Mouse (Mus musculus): Measurements from ENCODE around the gene Sox6. TPM values are rescaled to one million over a fixed set of nuclear protein-coding genes. Genes with fewer than 3 reads are reported as not detected.
"Not testable (repeated sequence)": the region's sequence is repeated elsewhere in the genome, so short reads cannot be mapped to it uniquely, and the experiment has no call there.

Sox6 gene
- total RNA-seq, 1 experiment from 2014 or later, result 5.4 TPM

DNA sequence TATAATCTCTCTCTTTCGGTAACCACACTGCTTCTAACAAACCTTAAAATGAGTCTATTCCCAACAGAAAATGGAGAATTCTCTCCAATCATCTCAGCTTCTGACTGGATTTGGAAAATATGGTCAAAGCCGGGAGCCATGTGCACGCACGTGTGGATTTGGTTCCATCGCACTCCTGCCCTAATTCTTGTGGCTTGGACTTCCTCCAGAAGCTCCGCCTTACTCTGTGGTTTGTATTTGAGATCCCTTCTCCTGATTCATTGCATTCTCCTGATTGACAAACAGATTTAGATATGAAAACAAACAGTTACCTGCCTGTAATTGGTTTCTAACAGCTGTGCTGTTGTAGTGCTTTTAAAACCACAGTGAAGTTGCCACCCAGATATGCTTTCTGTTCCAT is 351.9 kb downstream of the Sox6 start:
- ATAC-seq (replicated peaks; ENCODE audit: low read depth, poor library complexity, severe bottlenecking), result 0 out of 2 replicates have a peak, but pooled peaks have one; percentile 60

DNA sequence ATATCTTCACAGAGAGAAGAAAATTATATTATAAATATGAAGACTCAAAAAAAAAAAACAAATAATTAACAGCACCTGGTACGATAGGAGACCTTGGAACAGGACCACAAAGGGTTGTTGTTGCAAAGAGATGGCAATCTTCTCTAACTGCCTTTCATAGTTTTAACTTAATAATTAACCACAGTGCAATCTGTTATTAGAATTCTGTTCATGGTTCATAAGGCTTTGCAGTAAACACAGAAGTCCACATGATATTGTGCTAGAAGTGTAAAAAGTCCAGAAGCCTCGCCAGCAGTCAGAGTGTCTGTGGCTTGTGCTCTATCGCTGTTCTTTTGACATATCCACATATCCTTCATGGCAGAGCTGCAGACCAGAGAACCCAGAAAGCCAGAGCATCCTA is 354.5 kb downstream of the Sox6 start:
- no peak for ATAC-seq (replicated peaks; ENCODE audit: low read depth, poor library complexity, severe bottlenecking)

DNA sequence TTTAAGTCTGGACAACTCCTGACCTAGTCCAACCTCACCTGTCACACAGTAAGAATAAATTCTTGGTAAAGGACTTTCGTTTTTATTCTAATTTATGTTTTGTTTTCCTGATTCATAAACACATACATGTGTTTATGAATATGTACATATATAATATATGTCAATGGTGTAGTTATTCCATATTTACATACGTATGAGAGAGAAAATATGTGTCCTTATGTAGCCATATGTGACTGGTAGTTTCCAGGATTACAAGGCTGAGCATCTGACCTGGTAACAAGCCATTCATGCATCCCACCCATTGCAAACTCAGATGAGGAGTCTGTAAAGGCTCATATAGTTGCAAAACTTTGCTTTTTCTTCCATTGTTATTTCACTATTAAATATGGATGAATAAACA is 366.8 kb downstream of the Sox6 start:
- ATAC-seq (replicated peaks; ENCODE audit: low read depth, poor library complexity, severe bottlenecking), result no peak

DNA sequence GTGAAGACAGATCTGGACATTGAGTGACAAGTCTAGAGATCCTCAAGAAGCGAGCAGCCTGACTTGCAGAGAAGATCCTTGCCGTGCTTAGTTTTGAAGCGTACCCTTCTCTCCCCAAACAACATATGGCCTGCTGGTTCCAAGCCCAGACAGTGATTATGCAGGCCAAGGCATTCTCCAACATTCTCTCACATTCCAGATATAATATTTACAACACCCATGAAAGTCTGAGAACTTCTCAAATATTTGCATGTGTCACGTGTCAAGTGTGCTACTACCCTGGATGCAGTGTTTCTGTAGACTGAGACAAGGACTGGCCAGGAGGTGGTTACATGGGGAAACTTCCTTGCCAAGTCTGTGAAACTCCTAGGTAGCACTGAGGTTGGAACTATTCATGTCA is 367.3 kb downstream of the Sox6 start:
- no peak for ATAC-seq (replicated peaks; ENCODE audit: low read depth, poor library complexity, severe bottlenecking)

DNA sequence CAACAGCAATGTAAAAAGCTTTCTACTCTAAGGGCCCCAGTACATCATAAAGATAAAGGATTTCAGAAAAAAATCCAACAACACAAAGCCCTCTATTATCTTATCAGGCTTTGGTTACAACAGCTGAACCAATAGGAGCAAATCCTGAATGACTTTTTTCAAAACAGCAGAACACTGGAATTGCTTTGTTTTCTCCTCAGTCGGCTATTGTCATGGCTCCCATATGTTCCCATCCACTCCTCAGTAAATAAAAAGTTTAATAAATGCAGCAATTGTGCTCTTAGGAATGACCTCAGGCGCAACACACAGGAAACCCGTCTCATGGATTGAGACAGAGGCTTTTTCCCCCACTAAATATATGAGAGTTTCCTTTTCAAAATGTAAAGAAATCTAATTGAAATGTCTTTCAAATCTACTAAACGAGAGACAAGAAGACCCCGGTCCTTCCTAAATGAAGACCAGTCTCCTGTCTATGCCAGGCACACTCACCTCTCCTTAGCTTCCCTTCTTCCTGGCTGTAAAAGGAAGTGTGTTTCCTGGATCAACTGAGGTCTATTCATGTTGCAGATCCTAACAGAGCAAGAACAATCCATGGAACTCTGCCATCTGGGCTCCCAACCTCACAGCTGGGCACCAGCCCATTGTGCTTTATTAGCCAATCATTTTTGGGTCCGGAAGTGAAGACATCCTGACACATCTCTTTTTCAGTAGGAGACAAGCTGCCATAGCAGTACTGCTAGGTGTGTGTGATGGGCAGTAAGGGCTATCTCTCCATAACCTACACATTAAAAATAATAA is 369.2 kb downstream of the Sox6 start:
- ATAC-seq (replicated peaks; ENCODE audit: low read depth, poor library complexity, severe bottlenecking), result no peak

DNA sequence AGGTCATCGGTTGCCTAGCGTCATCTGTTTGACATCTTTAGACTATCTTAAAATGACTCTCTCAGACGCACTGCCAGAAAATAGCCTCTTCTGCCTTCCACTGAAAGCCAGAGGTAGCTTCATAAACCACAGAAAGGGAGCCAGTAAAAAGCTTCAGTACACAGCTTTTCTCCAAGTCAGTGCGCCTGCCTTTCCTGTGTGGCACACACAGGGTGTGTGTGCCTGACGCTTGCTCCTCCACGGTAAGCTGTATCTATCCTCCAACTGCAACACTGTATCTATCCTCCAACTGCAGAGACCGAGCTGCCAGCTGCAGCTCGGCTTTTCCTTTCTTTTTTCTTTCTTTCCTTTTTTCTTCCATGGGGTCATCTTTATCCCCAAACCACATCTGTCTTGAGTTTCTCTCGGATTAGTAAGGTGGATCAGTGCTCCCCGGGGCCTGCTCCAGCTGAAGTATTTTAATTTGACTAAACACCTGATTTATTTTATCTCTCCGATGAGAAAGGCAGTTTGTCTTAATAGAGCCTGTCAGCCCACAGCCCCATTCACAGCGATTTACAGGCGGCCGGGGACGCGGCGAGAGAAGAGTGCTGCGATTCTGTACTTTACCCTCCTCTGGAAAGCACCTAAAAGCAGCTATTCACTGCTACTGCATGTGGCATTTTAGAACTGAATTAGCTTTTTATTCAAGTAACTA is 371.8 kb downstream of the Sox6 start:
- ATAC-seq (replicated peaks; ENCODE audit: low read depth, poor library complexity, severe bottlenecking), result no peak

DNA sequence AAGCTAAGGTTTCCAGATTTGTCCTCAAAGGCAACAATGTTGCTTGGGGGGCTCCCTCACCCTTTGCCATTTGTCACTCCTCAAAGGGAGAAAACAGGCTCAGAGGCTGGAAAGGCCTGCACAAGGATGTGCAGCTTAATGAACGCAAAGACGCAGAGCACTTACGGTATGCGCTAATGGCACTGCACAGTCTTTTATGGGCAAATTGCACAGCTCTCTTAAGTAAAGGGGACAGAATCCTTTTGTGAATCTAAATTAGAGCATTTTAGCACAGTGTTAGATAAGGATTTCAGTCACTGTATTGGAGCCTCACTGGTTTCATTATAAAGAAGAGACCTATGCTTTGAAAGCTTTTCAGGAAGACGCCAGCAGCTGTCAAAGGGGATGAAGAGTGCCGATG is 375.2 kb downstream of the Sox6 start:
- no peak for ATAC-seq (replicated peaks; ENCODE audit: low read depth, poor library complexity, severe bottlenecking)

DNA sequence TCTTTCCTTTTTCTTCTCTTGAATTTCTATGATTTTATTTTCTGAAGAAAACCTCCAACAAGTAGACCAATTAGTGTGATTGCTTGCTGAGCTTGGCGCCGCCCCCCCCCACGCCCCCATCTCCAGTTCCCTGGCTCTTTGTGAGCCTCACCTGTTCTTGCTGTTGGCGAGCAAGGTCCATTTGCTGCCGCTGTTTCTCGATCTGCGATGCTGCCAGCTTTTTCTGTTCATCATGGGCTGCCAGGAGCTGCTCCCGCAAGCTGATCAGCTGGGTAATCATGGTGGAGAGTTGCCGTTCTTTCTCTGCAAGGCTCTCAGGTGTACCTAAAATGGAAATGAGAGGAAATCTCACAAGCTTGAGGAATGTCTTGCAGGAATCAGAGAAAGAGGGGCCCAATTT is 376.5 kb downstream of the Sox6 start:
- ATAC-seq (replicated peaks; ENCODE audit: low read depth, poor library complexity, severe bottlenecking), result no peak

DNA sequence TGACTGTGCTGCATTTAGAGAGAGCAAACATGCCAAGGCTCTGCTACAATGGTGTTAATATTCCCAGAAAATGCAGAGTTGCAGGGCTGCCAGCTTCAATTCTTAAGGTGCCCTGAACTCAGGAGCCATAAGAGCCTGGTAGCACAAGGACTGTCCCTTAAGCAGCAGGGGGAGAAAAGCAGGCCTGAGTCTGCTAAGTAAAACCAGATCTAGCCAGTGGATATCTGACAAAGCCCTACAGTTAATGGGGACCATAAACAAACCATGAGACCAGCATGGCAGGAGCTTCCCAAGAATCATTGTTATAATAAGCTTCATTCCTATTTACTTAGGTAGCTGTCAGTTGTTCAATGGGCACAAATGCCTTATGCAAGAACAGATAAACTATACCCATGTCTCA is 391.9 kb downstream of the Sox6 start:
- ATAC-seq (replicated peaks; ENCODE audit: low read depth, poor library complexity, severe bottlenecking), result no peak

DNA sequence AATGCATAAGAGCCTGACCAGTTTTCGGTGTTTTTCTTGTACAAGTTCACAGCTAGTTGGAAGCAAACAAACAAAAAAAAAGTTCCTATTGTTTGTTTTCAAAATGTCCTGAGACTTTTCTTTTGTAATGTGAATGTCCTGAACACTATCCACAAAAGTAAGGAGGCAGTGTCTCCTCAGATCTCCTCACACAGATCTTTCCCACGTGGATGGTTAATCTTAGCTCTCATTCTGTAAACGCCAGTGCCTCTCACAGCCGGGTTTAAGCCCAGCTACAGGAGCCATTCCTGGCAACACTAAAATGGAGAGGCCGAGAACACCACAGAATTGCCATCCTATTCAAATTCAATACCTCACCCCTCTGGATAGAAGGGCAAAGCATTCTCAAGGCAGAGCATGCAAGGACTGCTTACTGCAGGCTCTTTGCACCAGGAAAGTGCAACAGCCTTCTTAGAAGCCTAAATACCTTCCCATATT is 392.6 kb downstream of the Sox6 start:
- no peak for ATAC-seq (replicated peaks; ENCODE audit: low read depth, poor library complexity, severe bottlenecking)

DNA sequence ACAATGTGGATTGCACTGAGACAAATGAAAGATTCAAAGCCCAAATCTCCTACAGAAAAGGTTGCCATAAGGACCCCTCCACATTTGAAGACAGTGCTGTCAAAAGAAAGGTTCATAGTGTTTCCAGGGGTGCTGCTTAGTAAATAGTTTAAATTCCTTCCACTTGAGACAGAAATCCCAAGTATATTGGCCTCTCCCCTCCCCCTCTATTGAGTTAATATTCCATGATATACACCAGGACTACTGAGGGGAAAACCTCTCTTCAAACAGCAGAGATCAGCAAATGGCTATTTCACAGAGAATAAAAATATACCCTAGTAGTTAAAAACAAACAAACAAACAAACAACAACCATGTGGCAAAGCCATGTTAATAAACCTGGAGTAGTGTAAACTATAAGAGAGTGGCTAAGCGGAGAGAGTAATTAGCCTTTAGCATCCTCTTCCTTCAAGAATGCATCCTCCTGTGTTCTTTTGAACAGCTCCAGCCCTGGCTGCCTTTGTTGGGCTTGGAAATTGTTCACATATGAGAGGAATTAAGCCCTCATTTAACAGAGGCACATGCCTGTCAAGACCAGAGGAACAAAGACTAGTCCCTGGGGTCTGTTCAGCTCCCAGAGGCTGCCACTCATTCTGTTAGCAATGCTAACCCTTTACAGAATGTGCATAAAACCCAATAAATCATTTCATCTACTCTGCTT is 393.2 kb downstream of the Sox6 start:
- ATAC-seq (replicated peaks; ENCODE audit: low read depth, poor library complexity, severe bottlenecking), result no peak

DNA sequence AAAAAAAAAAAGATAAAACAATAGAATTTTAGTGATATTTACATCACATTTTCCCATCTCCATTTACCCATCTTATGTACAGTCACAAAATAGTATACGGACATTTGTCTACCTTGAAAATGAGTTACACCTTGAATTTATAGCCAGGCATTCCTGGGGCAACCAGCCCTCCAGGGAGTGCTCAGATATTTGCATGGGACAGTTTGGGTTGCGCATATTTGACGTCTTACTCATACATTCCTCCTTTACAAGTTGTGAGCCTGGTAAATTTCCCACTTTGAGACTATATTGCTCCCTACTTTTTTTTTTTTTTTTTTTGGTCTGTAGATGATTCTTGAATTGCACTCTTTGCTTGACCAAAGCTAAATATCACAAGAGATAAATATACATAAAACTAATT is 407.9 kb downstream of the Sox6 start:
- no peak for ATAC-seq (replicated peaks; ENCODE audit: low read depth, poor library complexity, severe bottlenecking)

DNA sequence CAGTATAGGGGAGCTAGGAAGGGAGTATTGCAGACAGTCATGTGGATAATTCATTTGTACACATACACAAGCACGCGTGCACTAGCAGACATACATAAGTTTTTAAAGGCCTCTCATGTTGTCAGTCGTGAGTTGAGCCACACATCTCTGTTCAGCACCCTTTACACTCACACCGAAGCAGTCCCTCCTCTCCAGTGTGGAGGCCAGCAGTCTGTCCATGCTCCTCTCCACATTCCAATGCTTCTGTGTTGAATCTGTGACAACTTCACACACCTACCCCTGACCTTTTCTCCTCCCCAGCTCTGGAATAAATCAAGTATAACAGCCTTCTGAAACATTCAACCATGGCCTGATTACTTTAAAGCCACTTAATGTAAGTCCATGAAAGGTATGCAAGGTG is 408.3 kb downstream of the Sox6 start:
- ATAC-seq (replicated peaks; ENCODE audit: low read depth, poor library complexity, severe bottlenecking), result no peak

DNA sequence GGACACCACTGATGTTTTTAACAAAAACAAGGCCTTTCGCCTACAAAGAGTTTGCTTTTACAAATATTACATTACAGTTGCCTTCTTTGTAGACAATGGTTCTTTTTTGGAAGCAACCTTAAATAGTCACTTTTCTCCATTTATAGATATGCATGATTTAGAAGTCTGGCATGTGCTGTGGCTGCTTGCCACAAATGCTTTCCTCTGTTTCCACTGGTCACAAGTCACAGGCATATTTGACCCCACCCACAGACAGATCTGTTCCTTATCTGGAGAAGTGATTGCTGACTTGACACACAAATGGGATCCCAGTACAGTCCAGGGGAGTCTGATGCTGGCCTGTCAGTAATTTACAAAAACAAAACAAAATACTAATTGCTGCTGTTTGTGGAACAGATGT is 409.8 kb downstream of the Sox6 start:
- ATAC-seq (replicated peaks; ENCODE audit: low read depth, poor library complexity, severe bottlenecking), result no peak

DNA sequence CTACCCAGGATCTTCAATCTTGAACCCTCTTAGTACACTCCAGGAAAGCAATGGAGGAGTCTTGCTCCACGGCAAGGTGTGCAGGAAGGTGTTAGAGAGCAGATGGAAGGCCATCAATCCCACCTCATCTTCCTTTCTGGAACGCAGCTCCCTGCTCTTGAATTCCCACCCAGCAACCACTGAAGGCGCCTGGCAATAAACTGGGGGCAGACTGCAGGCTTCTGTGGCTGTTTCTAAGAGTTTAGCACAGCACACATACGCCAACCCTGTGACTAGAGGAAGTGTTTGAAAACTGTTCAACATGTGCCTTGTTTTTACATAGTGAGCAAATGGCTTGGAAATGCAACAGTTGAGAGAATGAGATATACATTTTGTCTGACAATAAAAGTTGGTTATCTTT is 412.6 kb downstream of the Sox6 start:
- no peak for ATAC-seq (replicated peaks; ENCODE audit: low read depth, poor library complexity, severe bottlenecking)

DNA sequence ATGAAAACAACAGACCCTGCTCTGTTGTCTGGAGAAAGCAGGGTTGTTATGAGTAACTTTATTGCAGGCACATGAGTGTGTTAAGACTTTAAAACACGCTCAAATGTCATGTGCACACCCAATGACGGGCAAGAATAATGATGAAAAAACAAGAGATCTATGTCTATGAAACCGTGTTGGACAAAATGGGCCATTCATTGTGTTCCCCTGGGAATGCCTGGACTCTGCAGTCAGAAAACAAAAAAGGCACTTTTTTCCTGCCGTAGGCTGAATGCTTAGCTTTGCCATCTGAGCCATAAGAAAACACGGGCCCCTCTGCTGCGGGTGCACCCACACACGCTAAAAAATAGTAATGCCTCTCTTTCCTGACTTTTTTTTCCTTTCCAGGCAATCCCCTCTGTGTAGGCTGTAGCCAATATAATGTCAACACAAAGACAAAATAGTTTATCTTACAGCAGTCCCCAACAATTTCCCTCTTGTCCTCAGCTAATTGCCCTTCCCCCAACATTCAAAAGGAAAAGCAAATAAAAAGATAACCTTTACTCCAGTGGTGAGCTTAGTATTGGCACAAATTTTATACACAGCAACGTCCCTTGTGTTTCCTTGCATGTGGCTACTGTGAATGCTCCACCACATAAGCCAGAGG is 413.6 kb downstream of the Sox6 start:
- no peak for ATAC-seq (replicated peaks; ENCODE audit: low read depth, poor library complexity, severe bottlenecking)

DNA sequence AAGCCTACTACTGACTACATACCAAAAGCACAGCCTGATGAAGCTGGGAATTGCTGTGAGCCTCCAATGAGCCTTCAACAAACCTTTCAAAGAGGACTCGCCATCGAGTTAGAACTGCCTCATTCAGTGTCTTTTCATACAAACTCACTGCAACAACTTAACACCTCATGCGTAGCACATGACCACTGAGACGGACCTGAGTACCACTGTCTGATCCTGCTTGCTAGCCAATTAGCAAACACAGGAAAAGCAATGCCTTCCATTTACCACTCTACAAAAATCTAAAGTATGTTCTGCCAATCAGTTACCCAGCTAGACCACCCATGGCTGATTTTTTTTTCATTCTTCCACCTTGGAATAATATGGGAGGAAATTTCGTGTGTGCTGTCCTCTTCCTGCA is 414.1 kb downstream of the Sox6 start:
- ATAC-seq (replicated peaks; ENCODE audit: low read depth, poor library complexity, severe bottlenecking), result no peak

DNA sequence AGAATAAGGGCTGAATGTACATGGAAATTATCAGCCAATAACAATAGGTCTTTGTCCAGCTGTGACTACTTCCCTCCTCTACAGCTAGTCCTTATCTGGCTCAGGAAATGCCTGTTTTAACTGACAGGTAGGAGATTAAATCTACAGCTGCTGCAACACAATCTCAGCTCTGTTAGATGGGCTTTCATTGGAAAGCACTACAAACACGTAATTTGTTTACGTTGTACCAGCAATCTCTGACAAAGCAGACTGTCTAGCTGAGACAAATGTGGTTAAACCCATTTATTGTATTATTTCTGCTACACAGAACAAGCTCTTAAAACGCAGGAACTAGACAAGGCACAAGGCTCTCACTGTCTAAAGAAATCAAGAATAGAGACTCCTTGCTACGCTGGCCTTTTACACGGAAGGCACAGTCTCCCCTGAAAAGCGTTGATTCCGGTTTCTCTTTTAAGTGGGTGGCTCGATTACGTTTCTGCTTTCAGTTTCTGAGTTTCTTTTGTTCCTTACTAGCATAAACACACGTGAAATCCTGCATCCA is 422.8 kb downstream of the Sox6 start:
- ATAC-seq (replicated peaks; ENCODE audit: low read depth, poor library complexity, severe bottlenecking), result peak; percentile 78

DNA sequence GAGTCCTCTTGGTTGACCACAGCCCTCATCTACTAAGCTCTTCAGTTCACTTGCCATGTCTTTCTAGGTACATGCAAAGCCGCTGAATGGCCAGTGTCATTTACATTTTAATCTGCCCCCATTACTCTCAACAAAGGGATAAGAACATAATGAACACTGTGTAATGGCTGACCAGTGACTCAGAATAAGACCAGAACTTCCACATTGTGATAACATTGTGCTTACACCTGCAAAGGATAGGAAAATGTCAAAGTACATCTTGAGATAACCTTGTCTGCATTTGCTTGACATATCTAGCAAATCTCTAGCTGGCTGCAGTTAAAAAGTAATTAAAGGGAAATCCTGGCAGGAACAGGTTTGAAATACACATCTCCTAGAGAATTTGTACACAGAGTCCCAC is 431.1 kb downstream of the Sox6 start:
- ATAC-seq (replicated peaks; ENCODE audit: low read depth, poor library complexity, severe bottlenecking), result no peak

DNA sequence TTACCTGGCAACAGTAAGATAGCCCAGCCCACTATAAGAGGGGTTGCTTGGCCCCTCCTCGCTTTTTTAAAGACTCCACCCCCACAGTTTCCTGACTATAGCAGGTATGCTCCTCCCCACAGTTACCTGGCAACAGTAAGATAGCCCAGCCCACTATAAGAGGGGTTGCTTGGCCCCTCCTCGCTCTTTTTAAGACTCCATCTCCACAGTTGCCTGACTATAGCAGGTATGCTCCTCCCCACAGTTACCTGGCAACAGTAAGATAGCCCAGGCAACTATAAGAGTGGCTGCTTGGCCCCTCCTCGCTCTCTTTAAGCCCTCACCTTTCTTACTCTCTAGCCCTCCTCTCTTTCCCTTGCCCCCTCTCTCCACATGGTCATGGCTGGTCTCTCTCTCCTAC is 432.5 kb downstream of the Sox6 start:
- ATAC-seq (replicated peaks; ENCODE audit: low read depth, poor library complexity, severe bottlenecking), result not testable (repeated sequence)
